Mouse (Mus musculus): ENCODE data around the gene Herc6.

- TF ChIP-seq EP300 (IDR thresholded peaks at IDR 0.05; ENCODE audit: low read depth) (no peak), CTCF (IDR thresholded peaks at IDR 0.05; ENCODE audit: low read depth) (peak; percentile 22; the same call in 1 of the 2 replicates)
Measured at GRCm38 (mm10) chr6:57711726-57712125, 130.9 kb downstream of the Herc6 start.
